Mouse (Mus musculus) lung, embryonic 14.5 days (tissue): ENCODE measurements around the gene Nphp4. TPM values are rescaled to one million over a fixed set of nuclear protein-coding genes. Genes with fewer than 3 reads are reported as not detected.
"Not testable (repeated sequence)": the region's sequence is repeated elsewhere in the genome, so short reads cannot be mapped to it uniquely, and the experiment has no call there.

Source experiments
- ATAC-seq: fragments of 200-750 bp; cut with Nextera tagmentation; 2 replicates; pipeline ENCODE4 v1.8.0; 2017; ENCODE audit warnings: mild to moderate bottlenecking, moderate TSS enrichment, moderate library complexity; ENCODE audit not compliant: insufficient read depth
- DNase-seq: peaks from one replicate; pipeline ENCODE4 v3.0.0-alpha.2; 2015
- H3K27ac ChIP-seq: fragments of 300-500 bp; sonication (generic); 2 replicates; pipeline ENCODE4 v1.5.1; 2014; ENCODE audit warnings: low read depth, mild to moderate bottlenecking, moderate library complexity
- H3K27me3 ChIP-seq: fragments of 300-500 bp; sonication (generic); 2 replicates; pipeline ENCODE4 v1.6.1; 2014; ENCODE audit warnings: low read length, control low read depth; ENCODE audit not compliant: insufficient read depth
- H3K36me3 ChIP-seq: fragments of 300-500 bp; sonication (generic); 2 replicates; pipeline ENCODE4 v1.6.1; 2014; ENCODE audit warnings: control low read depth; ENCODE audit not compliant: insufficient read depth
- H3K4me1 ChIP-seq: fragments of 300-500 bp; sonication (generic); 2 replicates; pipeline ENCODE4 v1.6.1; 2014; ENCODE audit warnings: antibody characterized with exemption, control low read depth; ENCODE audit not compliant: insufficient read depth
- H3K4me2 ChIP-seq: fragments of 300-500 bp; sonication (generic); 2 replicates; pipeline ENCODE4 v1.6.1; 2014; ENCODE audit warnings: mild to moderate bottlenecking
- H3K4me3 ChIP-seq: fragments of 300-500 bp; sonication (generic); 2 replicates; pipeline ENCODE4 v1.5.1; 2014; ENCODE audit warnings: low read depth, low read length
- H3K9ac ChIP-seq: fragments of 300-500 bp; sonication (generic); 2 replicates; pipeline ENCODE4 v1.6.1; 2014
- H3K9me3 ChIP-seq: fragments of 300-500 bp; sonication (generic); 2 replicates; pipeline ENCODE4 v1.6.1; 2016; ENCODE audit warnings: low read depth, low read length, control low read depth
- CTCF ChIP-seq: IDR thresholded peaks from 2 replicates; pipeline ENCODE4 v1.5.1; 2016; ENCODE audit warnings: antibody characterized with exemption, low read depth
- WGBS: fragments of 180-500 bp; shearing (Covaris S2); extraction: QIAGEN DNeasy Blood & Tissue Kit; methylation state at CpG from one replicate; pipeline ENCODE4 v1.1.7; 2014; 5-methylcytosine and 5-hydroxymethylcytosine counted together
- polyA plus RNA-seq: library from polyadenylated mRNA; unstranded; fragments of >200 nt; fragmentation: Nextera tagmentation; extraction: Ambion mirVana; gene quantifications from 2 replicates; pipeline ENCODE4 v1.2.1, GENCODE M21; 2014

The Nphp4 gene
- polyA plus RNA-seq, 1 experiment from 2014 or later = 3.7 TPM

GRCm38 (mm10) chr4:152547886-152548663, 71.6 kb downstream of the Nphp4 start:
- Histone ChIP-seq H3K4me3 (no peak overlapping the region), H3K4me1 (no peaks in the 10 kb centered on the region), H3K4me2 (peak overlapping the region; percentile 20; the same call in 1 of the 2 replicates), H3K36me3 (no peaks in the 10 kb centered on the region), H3K9me3 (no peaks in the 10 kb centered on the region), H3K27ac (no peak overlapping the region), H3K27me3 (no peaks in the 10 kb centered on the region), H3K9ac (no peak overlapping the region)
- no peak for ATAC-seq
- DNase-seq = peak; percentile 19
- 35% methylated on average over 37 of the region's 37 CpGs for WGBS
- no peak for TF ChIP-seq CTCF

GRCm38 (mm10) chr4:152549507-152550202, 73.1 kb downstream of the Nphp4 start:
- H3K36me3 ChIP-seq = no peaks in the 10 kb centered on the region
- DNase-seq (no peak), ATAC-seq (no peak)
- no peak overlapping the region for H3K4me2 ChIP-seq
- H3K4me3 ChIP-seq = no peak overlapping the region
- no peaks in the 10 kb centered on the region for H3K4me1 ChIP-seq
- no peak for TF ChIP-seq CTCF
- H3K27ac ChIP-seq = no peak overlapping the region
- H3K9ac ChIP-seq = no peak overlapping the region
- WGBS = 85% methylated on average over 18 of the region's 18 CpGs
- H3K9me3 ChIP-seq = no peaks in the 10 kb centered on the region
- H3K27me3 ChIP-seq = no peaks in the 10 kb centered on the region

GRCm38 (mm10) chr4:152550203-152550549, 73.7 kb downstream of the Nphp4 start:
- Histone ChIP-seq H3K4me1 (no peaks in the 10 kb centered on the region), H3K4me2 (no peak overlapping the region), H3K4me3 (no peak overlapping the region), H3K9me3 (no peaks in the 10 kb centered on the region), H3K27me3 (no peaks in the 10 kb centered on the region), H3K27ac (no peak overlapping the region), H3K9ac (no peak overlapping the region), H3K36me3 (no peaks in the 10 kb centered on the region)
- TF ChIP-seq CTCF = no peak
- WGBS = 93% methylated on average over 6 of the region's 6 CpGs
- DNase-seq (peak; percentile 15), ATAC-seq (no peak)

- Histone ChIP-seq H3K4me3 (no peak overlapping the region), H3K27ac (no peak overlapping the region), H3K9ac (no peak overlapping the region), H3K9me3 (no peaks in the 10 kb centered on the region), H3K36me3 (no peaks in the 10 kb centered on the region), H3K4me1 (no peaks in the 10 kb centered on the region), H3K4me2 (no peak overlapping the region), H3K27me3 (no peaks in the 10 kb centered on the region)
- no peak for TF ChIP-seq CTCF
- no peak for DNase-seq
- ATAC-seq = no peak
- 85% methylated on average over 8 of the region's 8 CpGs for WGBS
These were observed 77.2 kb downstream of the Nphp4 start for GRCm38 (mm10) chr4:152553582-152554285.

- Histone ChIP-seq H3K27ac (no peak overlapping the region), H3K9me3 (no peaks in the 10 kb centered on the region), H3K4me3 (no peak overlapping the region), H3K9ac (no peak overlapping the region), H3K36me3 (no peaks in the 10 kb centered on the region), H3K4me2 (no peak overlapping the region), H3K4me1 (no peaks in the 10 kb centered on the region), H3K27me3 (no peaks in the 10 kb centered on the region)
- WGBS = 43% methylated on average over 18 of the region's 18 CpGs
- no peak for ATAC-seq
- TF ChIP-seq CTCF = no peak
- DNase-seq = peak; percentile 56
These were observed 77.9 kb downstream of the Nphp4 start for GRCm38 (mm10) chr4:152554421-152554820.

GRCm38 (mm10) chr4:152555806-152556205, 79.3 kb downstream of the Nphp4 start:
- not testable (repeated sequence) for H3K27ac ChIP-seq, H3K9ac ChIP-seq, H3K4me2 ChIP-seq, H3K27me3 ChIP-seq, H3K9me3 ChIP-seq, H3K4me1 ChIP-seq, H3K4me3 ChIP-seq, H3K36me3 ChIP-seq
- DNase-seq (peak; percentile 43), ATAC-seq (peak; percentile 50)
- WGBS = 27% methylated on average over 3 of the region's 3 CpGs

GRCm38 (mm10) chr4:152558246-152558645, 81.7 kb downstream of the Nphp4 start:
- WGBS = 11% methylated on average over 17 of the region's 17 CpGs
- peak; percentile 72 for DNase-seq
- TF ChIP-seq CTCF = no peak
- Histone ChIP-seq H3K36me3 (no peaks in the 10 kb centered on the region), H3K27me3 (no peaks in the 10 kb centered on the region), H3K27ac (no peak overlapping the region), H3K9ac (no peak overlapping the region), H3K4me3 (no peak overlapping the region), H3K4me2 (peak overlapping the region; percentile 25; the same call in 1 of the 2 replicates), H3K9me3 (no peaks in the 10 kb centered on the region), H3K4me1 (no peaks in the 10 kb centered on the region)
- ATAC-seq = peak; percentile 73
